Mouse (Mus musculus) myocyte (in vitro differentiated cells): Measurements from ENCODE around the gene Npy. TPM values are rescaled to one million over a fixed set of nuclear protein-coding genes. Genes with fewer than 3 reads are reported as not detected.

Experiments
- H3K27me3 ChIP-seq: one replicate; pipeline ENCODE4 v1.6.1; 2011; ENCODE audit not compliant: control insufficient read depth, insufficient read depth, insufficient read length
- H3K36me3 ChIP-seq: one replicate; pipeline ENCODE4 v1.6.1; 2011; ENCODE audit not compliant: control insufficient read depth, insufficient read depth
- H3K4me2 ChIP-seq: one replicate; pipeline ENCODE4 v1.6.1; 2011; ENCODE audit warnings: low read depth, control low read depth
- H3K4me3 ChIP-seq: one replicate; pipeline ENCODE4 v1.5.1; 2011; ENCODE audit warnings: mild to moderate bottlenecking, control low read depth, moderate library complexity
- H3K79me2 ChIP-seq: one replicate; pipeline ENCODE4 v1.6.1; 2011; ENCODE audit not compliant: control insufficient read depth, insufficient read depth
- H3ac ChIP-seq: one replicate; pipeline ENCODE4 v1.6.1; 2011; ENCODE audit not compliant: control insufficient read depth, insufficient read length
- CEBPB ChIP-seq: IDR thresholded peaks from 2 replicates; pipeline ENCODE4 v1.6.1; 2011; ENCODE audit warnings: mild to moderate bottlenecking, moderate library complexity; ENCODE audit not compliant: poor library complexity, insufficient read depth, severe bottlenecking
- E2F4 ChIP-seq: IDR thresholded peaks from one replicate; pipeline ENCODE4 v1.6.1; 2011; ENCODE audit warnings: mild to moderate bottlenecking, control low read depth, moderate library complexity; ENCODE audit not compliant: insufficient read depth
- MAX ChIP-seq: IDR thresholded peaks from one replicate; pipeline ENCODE4 v1.6.1; 2011; ENCODE audit warnings: low read depth, mild to moderate bottlenecking, control low read depth
- MYOD1 ChIP-seq, 3 experiments: IDR thresholded peaks; one replicate each; pipeline ENCODE4 v1.6.1; 2011; ENCODE audit warnings: control low read depth in 2 of 3, low read depth in 2 of 3, mild to moderate bottlenecking in 2 of 3, moderate library complexity in 1 of 3; ENCODE audit not compliant: insufficient read length in 2 of 3, control insufficient read depth in 1 of 3
- MYOG ChIP-seq, 3 experiments: IDR thresholded peaks; one replicate each; pipeline ENCODE4 v1.6.1; 2011; ENCODE audit warnings: control low read depth in 2 of 3, low read depth in 2 of 3, mild to moderate bottlenecking in 2 of 3; ENCODE audit not compliant: insufficient read length in 2 of 3, control insufficient read depth in 1 of 3, insufficient read depth in 1 of 3
- POLR2A ChIP-seq: IDR thresholded peaks from one replicate; pipeline ENCODE4 v1.6.1; 2011; ENCODE audit warnings: low read depth, mild to moderate bottlenecking, control low read depth, moderate library complexity; ENCODE audit not compliant: insufficient read length
- POLR2AphosphoS2 ChIP-seq: IDR thresholded peaks from one replicate; pipeline ENCODE4 v1.6.1; 2011; ENCODE audit warnings: low read depth, control low read depth; ENCODE audit not compliant: insufficient read length
- REST ChIP-seq: IDR thresholded peaks from one replicate; pipeline ENCODE4 v1.6.1; 2011; ENCODE audit warnings: mild to moderate bottlenecking, control low read depth, moderate library complexity; ENCODE audit not compliant: insufficient read depth, insufficient read length
- SRF ChIP-seq: IDR thresholded peaks from one replicate; pipeline ENCODE4 v1.6.1; 2011; ENCODE audit warnings: low read depth; ENCODE audit not compliant: control insufficient read depth, insufficient read length
- TCF12 ChIP-seq: IDR thresholded peaks from one replicate; pipeline ENCODE4 v1.6.1; 2011; ENCODE audit warnings: mild to moderate bottlenecking, control low read depth; ENCODE audit not compliant: poor library complexity, insufficient read depth, severe bottlenecking
- TCF3 ChIP-seq: IDR thresholded peaks from one replicate; pipeline ENCODE4 v1.6.1; 2011; ENCODE audit warnings: low read depth, control low read depth; ENCODE audit not compliant: insufficient read length
- USF1 ChIP-seq: IDR thresholded peaks from one replicate; pipeline ENCODE4 v1.6.1; 2011; ENCODE audit warnings: low read depth, mild to moderate bottlenecking, control low read depth, moderate library complexity
- polyA plus RNA-seq: library from polyadenylated mRNA; unstranded; fragments of >200 nt; fragmentation: generic; extraction: Trizol; gene quantifications from one replicate; pipeline ENCODE4 v1.2.1, GENCODE M21; 2012; ENCODE audit warnings: missing spikeins

Gene Npy
- polyA plus RNA-seq, 1 experiment: not detected

DNA sequence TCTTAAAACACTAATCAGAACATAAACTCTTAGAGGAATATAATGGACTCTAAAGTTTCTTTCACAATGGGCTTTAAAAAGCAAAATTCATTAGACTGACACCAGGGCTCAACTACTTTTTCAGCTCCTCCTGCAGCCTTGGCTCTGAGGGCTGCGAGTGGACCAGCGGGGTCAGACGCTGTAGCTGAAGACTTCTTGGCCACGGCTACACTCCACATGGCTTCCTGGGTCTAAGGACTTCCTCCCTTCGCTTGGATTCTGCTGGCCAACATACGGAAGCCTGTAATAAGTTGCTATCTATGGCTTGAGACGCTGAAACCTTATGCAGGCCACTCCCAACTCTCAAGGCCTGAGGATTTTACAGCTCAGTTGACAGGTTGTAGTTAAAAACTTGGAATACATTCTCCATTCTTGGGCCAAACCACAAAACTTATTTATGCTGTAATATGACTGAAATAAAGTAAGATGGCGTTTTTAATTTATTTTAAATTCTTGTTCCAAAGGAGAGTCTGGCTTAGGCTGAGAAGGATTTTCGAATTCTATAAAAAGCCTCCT, 41.6 kb upstream of the Npy start:
- H3K4me3 ChIP-seq: no peak overlapping the region
- no peaks in the 10 kb centered on the region for H3K27me3 ChIP-seq
- no peaks in the 10 kb centered on the region for H3K79me2 ChIP-seq
- TF ChIP-seq CEBPB (no peak), TCF3 (no peak), POLR2A (no peak), MYOG (IDR thresholded peaks at IDR 0.05; ENCODE audit: control insufficient read depth in 1 of 3, insufficient read depth in 1 of 3, insufficient read length in 2 of 3, low read depth in 2 of 3) (no peak), SRF (no peak), TCF12 (no peak), MAX (no peak)
- H3ac ChIP-seq: no peak overlapping the region
- H3K36me3 ChIP-seq: no peaks in the 10 kb centered on the region
- H3K4me2 ChIP-seq: no peak overlapping the region

DNA sequence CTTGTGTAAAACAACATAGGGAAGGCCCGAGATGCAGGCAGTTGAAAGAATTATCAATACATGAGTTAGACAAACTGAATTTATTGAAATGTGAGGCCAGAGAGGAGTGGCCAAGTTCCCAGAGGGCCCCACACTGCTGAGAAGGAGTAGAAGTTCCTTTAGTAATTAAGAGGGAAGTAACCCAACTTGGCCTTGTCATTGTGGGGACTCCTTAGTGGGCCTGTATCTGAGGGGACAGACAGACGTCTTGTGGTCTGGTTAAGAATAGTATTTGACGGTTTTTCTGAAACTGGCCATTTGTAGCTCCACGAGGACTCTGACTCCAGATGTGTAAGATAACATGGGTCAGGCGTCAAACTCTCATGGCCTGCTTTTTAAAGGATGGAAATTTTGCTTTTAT, 40.7 kb upstream of the Npy start:
- Histone ChIP-seq H3K4me2 (no peak overlapping the region), H3K27me3 (no peaks in the 10 kb centered on the region), H3ac (no peak overlapping the region), H3K36me3 (no peaks in the 10 kb centered on the region), H3K79me2 (no peaks in the 10 kb centered on the region), H3K4me3 (no peak overlapping the region)
- TF ChIP-seq MYOD1 (IDR thresholded peaks at IDR 0.05; ENCODE audit: control insufficient read depth in 1 of 3, insufficient read length in 2 of 3, low read depth in 2 of 3) (no peak), POLR2AphosphoS2 (no peak), USF1 (no peak), TCF3 (no peak), E2F4 (no peak), MAX (no peak), CEBPB (no peak), REST (no peak), MYOG (IDR thresholded peaks at IDR 0.05; ENCODE audit: control insufficient read depth in 1 of 3, insufficient read depth in 1 of 3, insufficient read length in 2 of 3, low read depth in 2 of 3) (no peak), SRF (no peak), POLR2A (no peak), TCF12 (no peak)

DNA sequence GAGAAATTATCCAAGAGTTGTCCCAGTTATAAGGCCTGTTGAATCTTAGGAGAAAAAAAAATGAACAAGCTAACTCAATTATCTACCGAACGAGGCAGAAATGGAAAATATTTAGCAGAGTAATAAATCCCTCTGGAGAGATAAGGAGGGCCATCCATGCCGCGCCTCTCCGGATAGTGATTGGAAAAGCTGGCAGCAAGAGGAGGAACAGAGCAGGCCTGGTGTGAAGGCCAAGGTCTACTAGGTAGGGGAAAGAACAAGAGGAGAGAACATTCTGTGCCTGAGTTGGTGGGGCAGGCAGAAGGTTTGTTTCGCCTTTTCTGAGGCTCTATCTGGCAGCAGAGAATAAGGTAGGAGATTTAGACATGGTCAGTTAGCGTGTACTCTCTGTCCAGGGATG, 39.8 kb upstream of the Npy start:
- TF ChIP-seq TCF12 (no peak), MAX (no peak)
- Histone ChIP-seq H3K4me2 (no peak overlapping the region), H3ac (no peak overlapping the region), H3K4me3 (no peak overlapping the region), H3K36me3 (no peaks in the 10 kb centered on the region), H3K79me2 (no peaks in the 10 kb centered on the region), H3K27me3 (no peaks in the 10 kb centered on the region)

DNA sequence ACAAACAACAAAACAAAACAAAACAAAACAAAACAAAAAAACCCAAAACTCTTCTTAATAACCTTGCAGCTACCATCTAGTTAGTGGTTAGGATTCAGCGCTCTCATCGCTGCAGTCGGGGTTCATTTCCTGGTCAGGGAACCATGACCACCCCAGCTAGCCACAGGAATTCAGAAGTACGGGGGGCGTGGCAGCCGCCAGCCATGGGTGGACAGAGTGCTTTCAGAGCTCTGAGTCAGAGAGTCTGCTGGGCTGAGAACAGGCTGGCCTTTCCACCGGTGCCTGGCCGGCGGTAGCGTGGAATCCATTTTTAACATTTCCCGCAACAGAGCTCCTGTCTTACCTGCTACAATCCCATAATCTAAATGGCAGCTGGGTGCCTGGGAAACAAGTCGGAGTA, 30.0 kb upstream of the Npy start:
- no peak overlapping the region for H3K4me3 ChIP-seq
- no peak overlapping the region for H3ac ChIP-seq
- TF ChIP-seq MYOG (IDR thresholded peaks at IDR 0.05; ENCODE audit: control insufficient read depth in 1 of 3, insufficient read depth in 1 of 3, insufficient read length in 2 of 3, low read depth in 2 of 3) (no peak), POLR2A (no peak), POLR2AphosphoS2 (no peak), E2F4 (no peak), SRF (no peak)
- H3K79me2 ChIP-seq: no peaks in the 10 kb centered on the region
- H3K36me3 ChIP-seq: no peaks in the 10 kb centered on the region
- H3K27me3 ChIP-seq: no peaks in the 10 kb centered on the region
- peak overlapping the region; percentile 71 for H3K4me2 ChIP-seq

DNA sequence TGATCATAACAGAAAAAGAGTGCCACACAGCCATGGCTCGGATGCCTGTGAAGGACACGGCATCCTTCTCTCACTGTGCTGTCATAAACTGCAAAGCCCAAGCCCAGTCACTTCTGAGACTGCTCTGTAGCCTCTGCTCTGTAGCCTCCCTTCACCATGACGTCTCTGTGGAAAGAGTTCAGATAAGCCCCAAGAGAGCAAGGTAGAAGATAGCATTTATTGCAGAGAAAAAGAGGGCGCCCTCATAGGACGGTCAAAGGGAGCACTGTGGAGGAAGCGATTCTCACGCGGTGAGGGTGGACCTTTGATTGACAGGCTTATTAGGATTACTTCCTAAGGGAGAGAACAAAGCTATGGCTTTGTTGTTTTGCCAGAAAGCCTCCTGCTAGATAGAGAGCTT, 18.4 kb upstream of the Npy start:
- H3K79me2 ChIP-seq: no peaks in the 10 kb centered on the region
- H3K4me3 ChIP-seq: no peak overlapping the region
- H3K4me2 ChIP-seq: no peak overlapping the region
- H3K27me3 ChIP-seq: no peaks in the 10 kb centered on the region
- no peak overlapping the region for H3ac ChIP-seq
- no peak for TF ChIP-seq MYOG (IDR thresholded peaks at IDR 0.05; ENCODE audit: control insufficient read depth in 1 of 3, insufficient read depth in 1 of 3, insufficient read length in 2 of 3, low read depth in 2 of 3)
- TF ChIP-seq TCF3: no peak
- no peak for TF ChIP-seq POLR2AphosphoS2
- no peak for TF ChIP-seq TCF12
- no peak for TF ChIP-seq MYOD1 (IDR thresholded peaks at IDR 0.05; ENCODE audit: control insufficient read depth in 1 of 3, insufficient read length in 2 of 3, low read depth in 2 of 3)
- TF ChIP-seq CEBPB: no peak
- no peaks in the 10 kb centered on the region for H3K36me3 ChIP-seq
